Mouse (Mus musculus) hindbrain, embryonic 15.5 days (tissue): ENCODE measurements around the gene Hmcn1. TPM values are rescaled to one million over a fixed set of nuclear protein-coding genes. Genes with fewer than 3 reads are reported as not detected.
A peak's percentile ranks its signal among the peaks of the same experiment; 100 is the strongest.

Source experiments
- ATAC-seq: fragments of 200-750 bp; cut with Nextera tagmentation; 2 replicates; pipeline ENCODE4 v1.8.0; 2017; ENCODE audit warnings: low read depth, moderate number of reproducible peaks, moderate TSS enrichment; ENCODE audit not compliant: low FRiP score
- H3K27ac ChIP-seq: fragments of 300-500 bp; sonication (generic); replicated peaks from 2 replicates; pipeline ENCODE4 v1.5.1; 2015; ENCODE audit warnings: mild to moderate bottlenecking, inconsistent platforms
- H3K27me3 ChIP-seq: fragments of 300-500 bp; sonication (generic); 2 replicates; pipeline ENCODE4 v1.6.1; 2015; ENCODE audit warnings: control low read depth, inconsistent platforms
- H3K36me3 ChIP-seq: fragments of 300-500 bp; sonication (generic); 2 replicates; pipeline ENCODE4 v1.6.1; 2015; ENCODE audit warnings: control low read depth, inconsistent platforms
- H3K4me1 ChIP-seq: fragments of 300-500 bp; sonication (generic); replicated peaks from 2 replicates; pipeline ENCODE4 v1.6.1; 2015; ENCODE audit warnings: control low read depth, inconsistent platforms
- H3K4me2 ChIP-seq: fragments of 300-500 bp; sonication (generic); 2 replicates; pipeline ENCODE4 v1.6.1; 2015; ENCODE audit warnings: moderate library complexity, mild to moderate bottlenecking, inconsistent platforms
- H3K4me3 ChIP-seq: fragments of 300-500 bp; sonication (generic); 2 replicates; pipeline ENCODE4 v1.5.1; 2015; ENCODE audit warnings: mild to moderate bottlenecking, inconsistent platforms
- H3K9ac ChIP-seq: fragments of 300-500 bp; sonication (generic); 2 replicates; pipeline ENCODE4 v1.6.1; 2015; ENCODE audit warnings: inconsistent platforms
- H3K9me3 ChIP-seq: fragments of 300-500 bp; sonication (generic); 2 replicates; pipeline ENCODE4 v1.6.1; 2016; ENCODE audit warnings: control low read depth, inconsistent platforms
- WGBS: fragments of 180-500 bp; shearing (Covaris S2); methylation state at CpG from one replicate; pipeline ENCODE4 v1.1.7; 2015; 5-methylcytosine and 5-hydroxymethylcytosine counted together
- polyA plus RNA-seq: library from polyadenylated mRNA; unstranded; fragments of >200 nt; fragmentation: Nextera tagmentation; extraction: Ambion mirVana; gene quantifications from 2 replicates; pipeline ENCODE4 v1.2.1, GENCODE M21; 2015

The Hmcn1 gene
- polyA plus RNA-seq, 1 experiment from 2014 or later: 1.3 TPM

DNA sequence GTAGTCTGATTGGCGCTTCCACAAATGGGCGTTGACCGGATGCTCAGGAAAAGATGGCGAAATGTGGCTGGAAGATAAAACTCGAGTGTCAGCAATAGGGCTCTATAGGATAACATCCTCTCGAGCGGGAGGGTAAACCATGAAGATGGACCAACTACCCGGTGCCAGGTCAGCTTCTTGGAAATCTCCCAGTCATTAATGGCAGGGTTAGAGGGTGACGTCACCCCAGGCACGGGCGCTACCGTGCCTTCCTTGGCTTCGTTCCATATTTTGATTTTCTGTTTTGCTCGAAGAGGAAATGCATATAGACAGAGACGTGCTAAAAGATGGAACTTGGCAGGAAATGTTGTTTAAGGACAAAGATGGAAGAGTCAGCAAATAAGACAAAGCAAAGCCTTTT lies 312.2 kb downstream of the Hmcn1 start:
- peak; percentile 51; the same call in 1 of the 2 replicates for ATAC-seq
- 77% methylated on average over 15 of the region's 15 CpGs for WGBS
- Histone ChIP-seq H3K4me1 (no peaks in the 10 kb centered on the region), H3K27ac (peak overlapping the region; percentile 43), H3K9me3 (no peaks in the 10 kb centered on the region), H3K4me3 (no peak overlapping the region), H3K36me3 (no peaks in the 10 kb centered on the region), H3K4me2 (no peak overlapping the region), H3K27me3 (no peaks in the 10 kb centered on the region), H3K9ac (no peak overlapping the region)

- H3K4me2 ChIP-seq: no peak overlapping the region
- no peaks in the 10 kb centered on the region for H3K36me3 ChIP-seq
- 88% methylated on average over 4 of the region's 4 CpGs for WGBS
- no peaks in the 10 kb centered on the region for H3K4me1 ChIP-seq
- no peak overlapping the region for H3K9ac ChIP-seq
- H3K27me3 ChIP-seq: no peaks in the 10 kb centered on the region
- no peaks in the 10 kb centered on the region for H3K9me3 ChIP-seq
- ATAC-seq: no peak
- H3K27ac ChIP-seq: no peak overlapping the region
- H3K4me3 ChIP-seq: no peak overlapping the region
Measured at GRCm38 (mm10) chr1:150680345-150680744, 312.9 kb downstream of the Hmcn1 start.

DNA sequence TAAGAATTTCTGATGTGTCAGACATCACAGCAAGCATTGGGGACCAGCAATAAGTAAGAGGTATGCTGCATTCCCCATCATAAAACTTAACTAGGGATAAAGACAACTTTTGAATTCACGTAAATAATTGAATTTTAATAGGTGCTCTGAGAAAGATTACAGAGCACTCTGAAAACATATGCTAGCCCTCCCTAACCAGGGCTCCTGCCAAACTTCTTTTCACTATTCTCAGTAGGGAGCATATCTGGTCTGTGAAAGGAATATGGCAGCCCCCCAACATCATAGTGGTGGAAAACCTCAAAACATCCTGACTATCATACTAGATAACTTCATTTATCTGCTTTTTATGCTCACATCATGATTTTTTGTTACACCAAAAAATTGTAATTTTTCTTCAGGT lies 347.9 kb downstream of the Hmcn1 start:
- no peak for ATAC-seq
- Histone ChIP-seq H3K27ac (no peak overlapping the region), H3K27me3 (no peaks in the 10 kb centered on the region), H3K4me3 (no peak overlapping the region), H3K36me3 (no peaks in the 10 kb centered on the region), H3K4me2 (no peak overlapping the region), H3K9ac (no peak overlapping the region), H3K9me3 (0 out of 2 replicates have a peak, but pooled peaks cover 6% of the 10 kb centered on the region), H3K4me1 (no peaks in the 10 kb centered on the region)
- WGBS: 87% methylated on average over 1 of the region's 1 CpGs

GRCm38 (mm10) chr1:150639522-150639921 lies 353.7 kb downstream of the Hmcn1 start:
- no peak overlapping the region for H3K27ac ChIP-seq
- no peaks in the 10 kb centered on the region for H3K27me3 ChIP-seq
- no peaks in the 10 kb centered on the region for H3K36me3 ChIP-seq
- H3K9me3 ChIP-seq: no peaks in the 10 kb centered on the region
- no peak overlapping the region for H3K4me3 ChIP-seq
- WGBS: 68% methylated on average over 6 of the region's 6 CpGs
- H3K4me2 ChIP-seq: no peak overlapping the region
- ATAC-seq: no peak
- H3K4me1 ChIP-seq: no peaks in the 10 kb centered on the region
- no peak overlapping the region for H3K9ac ChIP-seq

GRCm38 (mm10) chr1:150632506-150632905 lies 360.7 kb downstream of the Hmcn1 start:
- whole genome bisulfite sequencing: 77% methylated on average over 4 of the region's 4 CpGs
- H3K4me1 ChIP-seq: no peaks in the 10 kb centered on the region
- no peaks in the 10 kb centered on the region for H3K9me3 ChIP-seq
- no peak overlapping the region for H3K27ac ChIP-seq
- no peaks in the 10 kb centered on the region for H3K27me3 ChIP-seq
- ATAC-seq: no peak
- no peak overlapping the region for H3K4me3 ChIP-seq
- no peaks in the 10 kb centered on the region for H3K36me3 ChIP-seq
- H3K9ac ChIP-seq: no peak overlapping the region
- no peak overlapping the region for H3K4me2 ChIP-seq

DNA sequence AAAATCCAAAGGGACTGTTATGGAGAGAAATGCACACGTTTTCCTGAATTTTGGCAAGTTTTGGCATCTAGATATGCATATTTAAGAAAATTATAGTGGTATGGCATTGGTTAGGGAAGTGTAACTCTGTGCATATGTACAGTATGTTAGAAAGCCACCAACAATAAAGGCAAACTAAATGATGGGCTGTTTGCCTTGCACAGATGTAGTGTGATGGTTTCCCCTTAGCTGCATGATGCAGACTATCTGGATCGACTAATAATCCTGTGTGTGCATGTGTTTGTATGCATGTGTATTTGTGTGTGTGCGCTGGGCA lies 361.4 kb downstream of the Hmcn1 start:
- no peaks in the 10 kb centered on the region for H3K9me3 ChIP-seq
- H3K9ac ChIP-seq: no peak overlapping the region
- no peak overlapping the region for H3K4me2 ChIP-seq
- H3K4me1 ChIP-seq: no peaks in the 10 kb centered on the region
- H3K36me3 ChIP-seq: no peaks in the 10 kb centered on the region
- no peak for ATAC-seq
- no peaks in the 10 kb centered on the region for H3K27me3 ChIP-seq
- H3K27ac ChIP-seq: no peak overlapping the region
- 89% methylated on average over 3 of the region's 3 CpGs for WGBS
- H3K4me3 ChIP-seq: no peak overlapping the region

DNA sequence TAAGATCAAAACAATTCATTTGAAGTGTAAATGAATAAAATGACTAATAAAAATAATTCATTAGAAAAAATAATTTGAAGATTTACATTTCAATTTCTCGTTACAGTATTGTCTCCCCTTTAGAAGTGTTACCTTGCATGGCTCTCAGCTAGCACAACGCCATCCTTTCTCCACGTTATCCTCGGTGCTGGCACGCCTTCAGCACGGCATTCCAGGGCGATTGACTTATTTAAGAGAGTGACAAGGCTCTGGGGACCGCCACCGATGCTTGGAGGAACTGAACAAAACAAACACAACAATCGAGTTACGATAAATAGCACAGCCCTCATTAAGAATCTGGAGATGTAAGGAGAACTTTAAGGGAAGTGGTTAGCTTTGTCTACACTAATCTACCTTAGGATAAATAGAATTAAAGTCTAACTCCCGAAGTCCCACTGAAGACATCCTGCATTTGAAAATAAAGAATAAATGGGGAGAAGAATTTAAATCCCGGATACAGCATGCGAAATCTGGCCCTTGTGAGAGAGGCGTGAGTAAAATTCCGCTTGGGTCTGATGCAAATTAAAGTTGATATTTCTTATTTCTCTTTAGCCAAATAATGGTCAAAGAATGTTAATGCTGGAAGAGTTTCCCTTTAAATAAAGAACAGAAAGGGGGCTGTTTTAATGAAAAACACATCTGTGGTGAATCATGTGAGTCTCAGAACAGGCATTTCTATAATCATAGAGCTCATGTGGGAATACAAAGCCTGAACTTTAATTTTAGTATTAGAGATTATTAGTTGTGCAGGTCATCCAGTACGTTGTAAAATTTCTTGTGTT lies 362.0 kb downstream of the Hmcn1 start:
- Histone ChIP-seq H3K9me3 (no peaks in the 10 kb centered on the region), H3K27me3 (no peaks in the 10 kb centered on the region), H3K4me1 (no peaks in the 10 kb centered on the region), H3K4me3 (no peak overlapping the region), H3K9ac (no peak overlapping the region), H3K27ac (no peak overlapping the region), H3K36me3 (no peaks in the 10 kb centered on the region), H3K4me2 (no peak overlapping the region)
- ATAC-seq: no peak
- WGBS: 69% methylated on average over 17 of the region's 17 CpGs

DNA sequence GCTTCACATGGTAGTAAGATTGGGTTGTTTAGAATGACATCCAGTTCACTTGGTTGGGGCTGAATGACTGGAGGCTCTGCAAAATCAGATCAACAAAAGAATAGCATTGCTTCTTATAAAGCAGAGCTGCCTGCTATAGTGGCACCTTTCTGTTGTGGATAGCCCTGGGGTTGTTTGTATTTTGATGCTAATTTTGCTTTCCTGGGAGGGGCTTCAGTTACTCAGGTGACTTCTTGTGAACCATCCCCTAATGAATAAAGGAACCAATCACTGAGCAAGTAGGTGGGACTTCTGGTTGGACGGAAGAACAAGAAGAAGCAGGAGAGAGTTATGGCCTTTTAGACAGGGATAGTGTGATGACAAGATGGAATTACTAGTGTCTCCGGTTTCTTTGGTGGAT lies 370.0 kb downstream of the Hmcn1 start:
- no peak overlapping the region for H3K9ac ChIP-seq
- no peaks in the 10 kb centered on the region for H3K9me3 ChIP-seq
- H3K27ac ChIP-seq: no peak overlapping the region
- H3K4me1 ChIP-seq: no peaks in the 10 kb centered on the region
- H3K27me3 ChIP-seq: no peaks in the 10 kb centered on the region
- H3K36me3 ChIP-seq: no peaks in the 10 kb centered on the region
- WGBS: 95% methylated on average over 2 of the region's 2 CpGs
- no peak overlapping the region for H3K4me2 ChIP-seq
- no peak for ATAC-seq
- H3K4me3 ChIP-seq: no peak overlapping the region

- no peaks in the 10 kb centered on the region for H3K9me3 ChIP-seq
- H3K27me3 ChIP-seq: no peaks in the 10 kb centered on the region
- H3K9ac ChIP-seq: no peak overlapping the region
- WGBS: 81% methylated on average over 9 of the region's 9 CpGs
- no peaks in the 10 kb centered on the region for H3K4me1 ChIP-seq
- H3K4me2 ChIP-seq: no peak overlapping the region
- no peak overlapping the region for H3K27ac ChIP-seq
- no peak overlapping the region for H3K4me3 ChIP-seq
- H3K36me3 ChIP-seq: no peaks in the 10 kb centered on the region
- ATAC-seq: no peak
Measured at GRCm38 (mm10) chr1:150610539-150610938, 382.7 kb downstream of the Hmcn1 start.

GRCm38 (mm10) chr1:150606173-150606572 lies 387.1 kb downstream of the Hmcn1 start:
- WGBS: 93% methylated on average over 4 of the region's 4 CpGs
- no peak for ATAC-seq
- no peaks in the 10 kb centered on the region for H3K4me1 ChIP-seq
- no peak overlapping the region for H3K4me2 ChIP-seq
- no peaks in the 10 kb centered on the region for H3K27me3 ChIP-seq
- H3K9ac ChIP-seq: no peak overlapping the region
- H3K9me3 ChIP-seq: no peaks in the 10 kb centered on the region
- H3K36me3 ChIP-seq: no peaks in the 10 kb centered on the region
- no peak overlapping the region for H3K4me3 ChIP-seq
- no peak overlapping the region for H3K27ac ChIP-seq

GRCm38 (mm10) chr1:150593614-150594013 lies 399.6 kb downstream of the Hmcn1 start:
- H3K9me3 ChIP-seq: no peaks in the 10 kb centered on the region
- no peak overlapping the region for H3K4me2 ChIP-seq
- H3K9ac ChIP-seq: no peak overlapping the region
- no peak for ATAC-seq
- no peak overlapping the region for H3K27ac ChIP-seq
- H3K27me3 ChIP-seq: 0 out of 2 replicates have a peak, but pooled peaks cover 2% of the 10 kb centered on the region
- H3K36me3 ChIP-seq: no peaks in the 10 kb centered on the region
- H3K4me3 ChIP-seq: no peak overlapping the region
- no peaks in the 10 kb centered on the region for H3K4me1 ChIP-seq
- 90% methylated on average over 13 of the region's 13 CpGs for WGBS

- H3K9ac ChIP-seq: no peak overlapping the region
- no peaks in the 10 kb centered on the region for H3K4me1 ChIP-seq
- H3K36me3 ChIP-seq: no peaks in the 10 kb centered on the region
- H3K9me3 ChIP-seq: no peaks in the 10 kb centered on the region
- no peak overlapping the region for H3K4me2 ChIP-seq
- WGBS: 27% methylated on average over 2 of the region's 2 CpGs
- no peak overlapping the region for H3K4me3 ChIP-seq
- 0 out of 2 replicates have a peak, but pooled peaks cover 2% of the 10 kb centered on the region for H3K27me3 ChIP-seq
- no peak overlapping the region for H3K27ac ChIP-seq
- ATAC-seq: no peak
Measured at GRCm38 (mm10) chr1:150591253-150591652, 402.0 kb downstream of the Hmcn1 start.

DNA sequence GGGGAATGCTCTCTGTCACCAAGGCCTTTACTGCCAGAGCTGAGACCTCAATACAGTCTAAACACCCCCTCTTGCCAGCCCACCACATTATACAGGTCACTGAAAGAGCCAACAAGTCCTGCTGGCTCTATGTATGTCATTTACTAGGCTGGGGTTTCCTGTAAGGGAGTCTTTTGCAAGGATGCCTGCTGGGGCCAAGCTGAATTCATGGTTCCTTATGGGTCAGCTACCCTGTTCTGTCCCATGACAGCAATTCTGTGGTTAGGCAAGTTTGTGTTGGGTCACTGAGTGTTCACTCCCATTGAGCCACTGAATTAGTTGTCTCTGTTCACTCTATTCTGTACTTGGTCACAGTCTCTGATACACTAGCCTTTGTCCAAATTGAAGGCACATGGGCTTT lies 405.8 kb downstream of the Hmcn1 start:
- ATAC-seq: peak; percentile 59; the same call in 1 of the 2 replicates
- H3K9me3 ChIP-seq: no peaks in the 10 kb centered on the region
- H3K4me1 ChIP-seq: no peaks in the 10 kb centered on the region
- H3K27me3 ChIP-seq: peaks cover 6% of the 10 kb centered on the region; the same call in 1 of the 2 replicates
- H3K4me2 ChIP-seq: no peak overlapping the region
- H3K36me3 ChIP-seq: no peaks in the 10 kb centered on the region
- H3K4me3 ChIP-seq: no peak overlapping the region
- no peak overlapping the region for H3K9ac ChIP-seq
- H3K27ac ChIP-seq: no peak overlapping the region
